Mouse (Mus musculus) gastrocnemius, postnatal 36 days (tissue): ENCODE results near the gene H2-DMb1. TPM values are rescaled to one million over a fixed set of nuclear protein-coding genes. Genes with fewer than 3 reads are reported as not detected.
A peak's percentile ranks its signal among the peaks of the same experiment; 100 is the strongest.

Experiments used
- DNase-seq, 2 experiments: peaks; one replicate each; pipeline ENCODE4 v3.0.0; 2022
- intact Hi-C: fragments of 180-260 bp; cut with DNase I; formaldehyde crosslinking; loops from one replicate; pipeline ENCODE4 v1.15.1; 2025
- total RNA-seq, 2 experiments: library from RNA; stranded (reverse); gene quantifications; 2 replicates each; pipeline ENCODE4 v1.2.3; 2021

H2-DMb1 gene
- total RNA-seq, 2 experiments from 2014 or later = 0.71 to 1.2 TPM

DNA sequence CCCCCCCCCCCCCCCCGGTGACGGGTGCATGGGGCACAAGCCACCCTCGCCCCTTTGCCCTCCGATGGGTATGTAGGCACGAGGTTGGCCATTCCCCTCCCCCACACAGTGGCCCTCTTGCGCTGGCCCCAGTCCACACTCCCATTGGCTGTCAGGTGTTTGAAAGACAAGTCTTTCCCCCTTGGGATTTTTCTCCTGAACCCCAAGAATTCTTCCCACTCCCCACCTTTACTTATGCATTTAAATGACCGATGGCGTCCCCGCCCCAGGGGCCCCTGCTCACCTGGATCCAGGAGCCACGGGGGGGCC lies 31.0 kb upstream of the H2-DMb1 start:
- DNase-seq = peak; percentile 66 to 73
- intact Hi-C loops = no loop called here

DNA sequence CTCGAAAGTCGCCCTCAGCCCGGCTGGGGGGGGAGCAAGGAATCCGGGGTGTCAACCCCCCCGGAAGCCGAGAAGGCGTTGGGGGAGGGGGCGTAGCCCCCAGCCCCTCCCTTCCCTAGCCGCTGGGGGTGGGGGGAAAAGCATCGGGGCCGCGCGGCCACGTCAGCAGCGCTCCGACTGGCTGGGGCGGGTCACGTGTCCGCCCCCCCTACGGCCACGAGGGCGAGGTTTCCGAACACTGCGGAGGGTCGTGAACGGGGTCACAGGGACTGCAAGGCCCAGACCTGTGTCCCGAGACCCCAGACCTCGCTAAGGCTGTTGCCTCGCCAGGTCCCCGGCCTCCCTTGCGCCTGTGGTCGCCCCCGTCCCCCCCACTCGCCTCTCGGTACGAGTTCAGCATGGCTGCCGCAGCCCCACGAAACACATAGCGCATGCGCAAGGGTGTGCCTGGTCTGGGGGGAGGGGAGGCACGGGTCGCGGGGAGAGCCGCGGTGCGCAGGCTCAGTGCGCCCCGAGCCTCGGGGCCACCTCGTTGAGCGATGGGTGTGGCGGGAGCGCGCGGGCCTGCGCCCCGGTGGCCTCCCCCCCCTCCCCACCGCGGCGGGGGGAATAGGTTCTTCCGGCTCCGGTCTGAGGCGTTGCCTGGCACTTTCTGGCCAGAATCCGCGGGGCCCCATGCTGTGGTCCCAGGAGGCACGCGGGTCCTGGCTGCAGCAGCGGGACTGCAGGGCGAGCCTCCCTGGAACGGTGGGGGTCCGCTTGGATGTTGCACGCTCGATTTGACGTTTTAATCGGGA lies 30.5 kb upstream of the H2-DMb1 start, which contains the start of gene Brd2:
Brd2 (minus strand) TSS at position 447 of the 797 bp plus-strand sequence.
- intact Hi-C loops = no loop called here
- peak; percentile 98 for DNase-seq

GRCm38 (mm10) chr17:34123111-34123510 lies 29.8 kb upstream of the H2-DMb1 start:
- no peak for DNase-seq
- intact Hi-C loops = no loop called here

DNA sequence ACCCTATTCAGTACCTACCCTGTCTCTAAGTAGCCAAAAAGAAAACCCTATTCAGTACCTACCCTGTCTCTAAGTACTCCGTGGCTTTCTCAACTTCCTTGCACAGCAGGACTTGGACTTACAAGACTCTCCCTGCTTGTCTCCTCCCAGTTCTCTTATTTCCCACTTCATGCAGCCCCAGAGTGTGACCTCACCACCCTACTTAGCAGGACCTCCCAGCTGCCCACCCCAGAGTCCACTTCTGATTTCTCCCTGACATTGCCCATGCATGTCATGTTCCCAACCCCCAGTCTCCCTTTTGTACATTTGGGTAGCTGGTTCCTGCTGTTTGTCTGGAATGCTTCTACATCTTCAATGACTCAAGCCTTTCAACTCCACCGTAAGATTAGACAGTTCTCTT lies 29.4 kb upstream of the H2-DMb1 start:
- DNase-seq = no peak
- intact Hi-C loops = no loop called here

DNA sequence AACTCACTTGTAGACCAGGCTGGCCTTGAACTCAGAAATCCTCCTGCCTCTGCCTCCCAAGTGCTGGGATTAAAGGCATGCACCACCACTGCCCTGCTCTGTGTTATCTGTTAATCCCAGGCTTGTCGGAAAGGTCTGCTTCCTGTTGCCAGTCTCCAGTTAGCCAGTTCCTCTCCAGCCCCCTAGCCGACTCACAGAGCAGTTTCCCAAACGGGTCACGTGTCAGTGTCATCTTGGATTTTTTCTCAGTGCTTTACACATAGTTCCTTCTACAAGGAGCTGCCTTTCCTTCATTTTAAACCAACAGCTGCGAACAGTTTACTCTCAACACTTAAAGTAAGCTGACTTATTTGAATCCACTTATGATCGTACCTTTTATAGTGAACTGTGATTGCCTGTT lies 28.2 kb upstream of the H2-DMb1 start:
- intact Hi-C loops = no loop called here

GRCm38 (mm10) chr17:34126826-34127420 lies 25.9 kb upstream of the H2-DMb1 start:
- intact Hi-C loops = no loop called here
- no peak for DNase-seq

More for the DNA sequence above, 28.2 kb upstream of the H2-DMb1 start:
- DNase-seq = no peak

GRCm38 (mm10) chr17:34127475-34127874 lies 25.4 kb upstream of the H2-DMb1 start:
- no peak for DNase-seq
- intact Hi-C loops = no loop called here

DNA sequence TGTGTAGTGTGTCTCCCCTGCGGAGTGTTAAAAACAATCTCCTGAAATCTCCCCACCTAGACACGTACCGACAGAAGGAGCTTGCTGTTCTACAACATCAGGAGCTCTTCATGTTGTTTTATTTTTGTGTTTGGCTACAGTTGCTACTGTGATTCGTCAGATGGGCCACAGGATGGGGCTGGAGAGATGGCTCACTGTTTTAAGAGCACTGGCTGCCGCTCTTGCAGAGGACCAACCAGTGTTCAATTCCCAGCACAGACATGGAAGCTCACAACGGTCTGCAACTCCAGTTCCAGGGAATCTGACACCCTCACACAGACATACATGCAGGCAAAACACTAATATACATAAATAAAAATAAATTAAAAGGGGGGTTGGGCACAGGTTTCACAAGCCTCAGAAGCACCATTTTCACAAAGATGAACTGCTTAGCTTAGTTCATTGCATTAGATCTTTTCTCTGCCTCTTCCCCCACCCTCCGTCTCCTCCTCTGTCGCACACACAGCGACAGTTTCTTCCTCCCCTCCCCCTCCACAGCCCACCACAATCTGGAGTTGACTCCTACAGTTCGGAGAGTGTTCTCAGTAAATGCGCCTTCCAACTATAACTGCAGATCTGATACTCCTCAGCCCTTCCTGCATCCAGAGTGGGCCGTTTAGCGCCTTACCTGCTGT lies 24.5 kb upstream of the H2-DMb1 start:
- intact Hi-C loops = no loop called here
- no peak for DNase-seq

- intact Hi-C loops = no loop called here
- DNase-seq = no peak
These were observed 23.7 kb upstream of the H2-DMb1 start for GRCm38 (mm10) chr17:34128944-34129791.

- intact Hi-C loops = no loop called here
- no peak for DNase-seq
These were observed 22.6 kb upstream of the H2-DMb1 start for GRCm38 (mm10) chr17:34130073-34130947.

- DNase-seq = no peak
- intact Hi-C loops = no loop called here
These were observed 21.0 kb upstream of the H2-DMb1 start for GRCm38 (mm10) chr17:34131911-34132310.

- intact Hi-C loops = no loop called here
These were observed 19.6 kb upstream of the H2-DMb1 start for GRCm38 (mm10) chr17:34133289-34133688.

GRCm38 (mm10) chr17:34134451-34134850 lies 18.4 kb upstream of the H2-DMb1 start:
- DNase-seq = no peak

More at GRCm38 (mm10) chr17:34133289-34133688, 19.6 kb upstream of the H2-DMb1 start:
- no peak for DNase-seq

GRCm38 (mm10) chr17:34135297-34136224 lies 17.3 kb upstream of the H2-DMb1 start:
- intact Hi-C loops = loop anchor here (2.0 kb wide), 1 partner anchor 31 kb away; no protein-coding TSS in a partner anchor
- DNase-seq = peak; percentile 95 to 98

More at GRCm38 (mm10) chr17:34134451-34134850, 18.4 kb upstream of the H2-DMb1 start:
- intact Hi-C loops = loop anchor here (2.0 kb wide), 1 partner anchor 32 kb away; no protein-coding TSS in a partner anchor

- DNase-seq = no peak
- intact Hi-C loops = no loop called here
These were observed 15.3 kb upstream of the H2-DMb1 start for GRCm38 (mm10) chr17:34137601-34138000.

DNA sequence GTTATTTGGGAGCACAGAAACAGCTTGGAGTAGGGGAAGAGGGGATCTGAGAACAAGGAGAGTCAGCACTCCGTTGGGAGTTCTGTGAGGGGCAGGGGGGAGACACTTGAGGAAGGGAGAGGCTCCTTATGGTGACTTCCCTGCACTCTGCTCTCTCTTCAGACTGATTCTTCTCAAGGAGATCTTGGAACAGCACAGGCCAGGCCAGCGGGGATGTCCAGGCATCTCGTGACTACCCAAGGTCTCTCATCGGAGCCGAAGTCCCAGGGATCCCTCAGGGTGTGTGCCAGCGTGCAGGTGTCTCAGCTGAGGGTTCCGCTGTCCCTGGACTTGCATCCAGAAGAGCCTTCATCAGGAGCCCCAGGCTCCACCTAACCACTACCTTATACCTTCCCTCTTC lies 14.2 kb upstream of the H2-DMb1 start:
- no peak for DNase-seq
- intact Hi-C loops = no loop called here

DNA sequence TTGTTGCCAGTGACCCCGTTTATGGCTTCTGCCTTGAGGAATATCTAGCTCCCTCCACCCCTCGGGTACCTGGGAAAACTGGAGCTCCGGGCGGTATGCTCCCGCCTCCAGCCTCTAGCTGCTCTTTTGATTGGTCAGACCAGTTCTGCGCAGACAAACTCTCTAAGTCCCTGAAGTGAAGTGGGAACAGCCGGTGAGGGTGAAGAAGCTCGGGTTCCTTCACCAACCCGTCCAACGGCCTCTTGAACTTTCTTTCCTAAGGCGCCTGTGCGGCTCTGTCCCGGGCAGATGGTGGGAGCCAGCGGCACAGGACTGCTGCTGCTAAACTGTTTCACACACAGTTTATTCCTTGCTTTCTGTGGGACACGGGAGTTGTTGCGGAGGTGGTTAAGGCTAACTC lies 13.5 kb upstream of the H2-DMb1 start:
- intact Hi-C loops = no loop called here
- DNase-seq = no peak

DNA sequence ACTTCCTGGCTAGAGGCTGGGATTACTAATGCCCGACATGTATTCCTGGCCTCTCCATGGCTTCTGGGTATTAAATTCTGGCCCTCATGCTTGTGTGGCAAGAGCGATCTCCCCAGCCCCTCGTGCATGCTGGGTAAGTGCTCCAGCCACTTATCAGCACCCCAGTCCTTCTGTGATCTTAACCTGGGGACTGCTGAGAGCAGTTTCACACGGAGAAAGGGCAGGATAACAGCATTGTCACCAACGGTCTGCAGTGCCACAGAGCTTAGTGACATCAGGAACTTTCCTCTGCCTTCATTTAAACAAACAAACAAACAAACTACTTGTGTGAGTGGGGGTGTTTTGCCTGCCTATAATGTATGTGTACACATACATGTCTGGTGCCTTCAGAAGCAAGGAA lies 12.6 kb upstream of the H2-DMb1 start:
- no peak for DNase-seq
- intact Hi-C loops = no loop called here
